Mouse (Mus musculus) embryonic facial prominence, embryonic 11.5 days (tissue): Measurements from ENCODE around the gene Tulp3. TPM values are rescaled to one million over a fixed set of nuclear protein-coding genes. Genes with fewer than 3 reads are reported as not detected.

Experiments
- ATAC-seq: fragments of 200-750 bp; cut with Nextera tagmentation; replicated peaks from 2 replicates; pipeline ENCODE4 v1.8.0; 2017; ENCODE audit warnings: low read depth; ENCODE audit not compliant: insufficient number of reproducible peaks, low FRiP score, low TSS enrichment
- DNase-seq: peaks from one replicate; pipeline ENCODE4 v3.0.0-alpha.2; 2015; ENCODE audit warnings: low spot score
- H3K27ac ChIP-seq: fragments of 300-500 bp; sonication (generic); replicated peaks from 2 replicates; pipeline ENCODE4 v1.5.1; 2014; ENCODE audit warnings: mild to moderate bottlenecking, low read depth, low read length, control low read depth
- H3K27me3 ChIP-seq: fragments of 300-500 bp; sonication (generic); 2 replicates; pipeline ENCODE4 v1.6.1; 2014; ENCODE audit warnings: mild to moderate bottlenecking, low read length, moderate library complexity, mixed read lengths; ENCODE audit not compliant: control insufficient read depth, insufficient read depth
- H3K36me3 ChIP-seq: fragments of 300-500 bp; sonication (generic); replicated peaks from 2 replicates; pipeline ENCODE4 v1.6.1; 2014; ENCODE audit warnings: low read depth, mild to moderate bottlenecking, low read length, moderate library complexity, mixed read lengths; ENCODE audit not compliant: control insufficient read depth, insufficient read depth
- H3K4me1 ChIP-seq: fragments of 300-500 bp; sonication (generic); 2 replicates; pipeline ENCODE4 v1.6.1; 2014; ENCODE audit warnings: low read length, mixed read lengths; ENCODE audit not compliant: control insufficient read depth, insufficient read depth
- H3K4me2 ChIP-seq: fragments of 300-500 bp; sonication (generic); 2 replicates; pipeline ENCODE4 v1.6.1; 2014; ENCODE audit warnings: low read depth, mild to moderate bottlenecking, control low read depth, low read length, moderate library complexity
- H3K4me3 ChIP-seq: fragments of 300-500 bp; sonication (generic); 2 replicates; pipeline ENCODE4 v1.5.1; 2014; ENCODE audit warnings: low read depth, low read length, control low read depth
- H3K9ac ChIP-seq: fragments of 300-500 bp; sonication (generic); replicated peaks from 2 replicates; pipeline ENCODE4 v1.6.1; 2014; ENCODE audit warnings: mild to moderate bottlenecking, control low read depth, low read length
- H3K9me3 ChIP-seq: fragments of 300-500 bp; sonication (generic); replicated peaks from 2 replicates; pipeline ENCODE4 v1.6.1; 2016; ENCODE audit warnings: mild to moderate bottlenecking, low read length, inconsistent platforms, mixed read lengths; ENCODE audit not compliant: control insufficient read depth
- WGBS: fragments of 180-500 bp; shearing (Covaris S2); extraction: QIAGEN DNeasy Blood & Tissue Kit; methylation state at CpG from one replicate; pipeline ENCODE4 v1.1.7; 2014; 5-methylcytosine and 5-hydroxymethylcytosine counted together
- polyA plus RNA-seq: library from polyadenylated mRNA; unstranded; fragments of >200 nt; fragmentation: Nextera tagmentation; extraction: Ambion mirVana; gene quantifications from 2 replicates; pipeline ENCODE4 v1.2.1, GENCODE M21; 2014

The Tulp3 gene
- 16.6 and 18.2 TPM in 2 replicates for polyA plus RNA-seq

GRCm38 (mm10) chr6:128355726-128356416 is at the start of gene Tulp3:
Gene Tulp3, minus strand, starts transcription at chr6:128355851.
- Histone ChIP-seq H3K4me1 (no peaks in the 10 kb centered on the region), H3K9me3 (no peaks in the 10 kb centered on the region), H3K9ac (peak within 1 kb of the TSS; percentile 78), H3K27me3 (no peaks in the 10 kb centered on the region), H3K27ac (peak within 1 kb of the TSS; percentile 77), H3K36me3 (peaks cover 2% of the 10 kb centered on the region), H3K4me3 (peak within 1 kb of the TSS; percentile 84), H3K4me2 (peak within 1 kb of the TSS; percentile 82)
- peak; percentile 99 for ATAC-seq
- WGBS: under 1% methylated on average over 40 of the region's 42 CpGs
- DNase-seq: peak; percentile 97

GRCm38 (mm10) chr6:128404708-128405107 is 49.1 kb upstream of the Tulp3 start:
- no peaks in the 10 kb centered on the region; the same call in 1 of the 2 replicates for H3K36me3 ChIP-seq
- ATAC-seq: no peak
- H3K27ac ChIP-seq: no peak overlapping the region
- 67% methylated on average over 5 of the region's 5 CpGs for WGBS
- H3K4me3 ChIP-seq: no peak overlapping the region
- DNase-seq: no peak
- no peaks in the 10 kb centered on the region for H3K27me3 ChIP-seq
- no peaks in the 10 kb centered on the region for H3K4me1 ChIP-seq
- H3K4me2 ChIP-seq: no peak overlapping the region
- no peak overlapping the region for H3K9ac ChIP-seq
- H3K9me3 ChIP-seq: no peaks in the 10 kb centered on the region

- Histone ChIP-seq H3K9me3 (no peaks in the 10 kb centered on the region), H3K27ac (no peak overlapping the region), H3K4me3 (no peak overlapping the region), H3K4me2 (no peak overlapping the region), H3K9ac (0 out of 2 replicates have a peak overlapping the region, but pooled peaks have one; percentile 5), H3K36me3 (no peaks in the 10 kb centered on the region), H3K4me1 (no peaks in the 10 kb centered on the region), H3K27me3 (no peaks in the 10 kb centered on the region)
- WGBS: 48% methylated on average over 21 of the region's 21 CpGs
- ATAC-seq (peak; percentile 43; the same call in 1 of the 2 replicates), DNase-seq (peak; percentile 20)
Measured at GRCm38 (mm10) chr6:128399421-128400185, 44.0 kb upstream of the Tulp3 start.

GRCm38 (mm10) chr6:128398996-128399395 is 43.3 kb upstream of the Tulp3 start, which contains the start of gene Nrip2:
Gene Nrip2, plus strand, starts transcription at chr6:128399296.
- H3K4me3 ChIP-seq: no peak within 1 kb of the TSS
- no peak for ATAC-seq
- 72% methylated on average over 3 of the region's 3 CpGs for WGBS
- H3K27me3 ChIP-seq: no peaks in the 10 kb centered on the region
- H3K9me3 ChIP-seq: no peaks in the 10 kb centered on the region
- H3K4me1 ChIP-seq: no peaks in the 10 kb centered on the region
- 0 out of 2 replicates have a peak within 1 kb of the TSS, but pooled peaks have one; percentile 5 for H3K9ac ChIP-seq
- H3K27ac ChIP-seq: no peak within 1 kb of the TSS
- no peak within 1 kb of the TSS for H3K4me2 ChIP-seq
- H3K36me3 ChIP-seq: no peaks in the 10 kb centered on the region
- no peak for DNase-seq

GRCm38 (mm10) chr6:128397574-128398261 is 42.1 kb upstream of the Tulp3 start:
- no peaks in the 10 kb centered on the region for H3K9me3 ChIP-seq
- H3K4me2 ChIP-seq: no peak overlapping the region
- H3K36me3 ChIP-seq: no peaks in the 10 kb centered on the region
- no peaks in the 10 kb centered on the region for H3K4me1 ChIP-seq
- WGBS: 77% methylated on average over 7 of the region's 7 CpGs
- H3K4me3 ChIP-seq: no peak overlapping the region
- ATAC-seq (no peak), DNase-seq (no peak)
- no peak overlapping the region for H3K27ac ChIP-seq
- H3K27me3 ChIP-seq: no peaks in the 10 kb centered on the region
- H3K9ac ChIP-seq: no peak overlapping the region

GRCm38 (mm10) chr6:128390683-128391082 is 35.0 kb upstream of the Tulp3 start:
- Histone ChIP-seq H3K27me3 (no peaks in the 10 kb centered on the region), H3K27ac (no peak overlapping the region), H3K9ac (no peak overlapping the region), H3K36me3 (no peaks in the 10 kb centered on the region), H3K9me3 (no peaks in the 10 kb centered on the region), H3K4me2 (no peak overlapping the region), H3K4me3 (no peak overlapping the region), H3K4me1 (no peaks in the 10 kb centered on the region)
- WGBS: 55% methylated on average over 1 of the region's 1 CpGs
- no peak for DNase-seq
- no peak for ATAC-seq

- Histone ChIP-seq H3K36me3 (no peaks in the 10 kb centered on the region), H3K27ac (no peak overlapping the region), H3K4me1 (no peaks in the 10 kb centered on the region), H3K27me3 (no peaks in the 10 kb centered on the region), H3K9ac (no peak overlapping the region), H3K9me3 (no peaks in the 10 kb centered on the region), H3K4me3 (no peak overlapping the region), H3K4me2 (no peak overlapping the region)
- no peak for DNase-seq
- 100% methylated on average over 1 of the region's 1 CpGs for WGBS
- ATAC-seq: no peak
Measured at GRCm38 (mm10) chr6:128389185-128389584, 33.5 kb upstream of the Tulp3 start.
